Mouse (Mus musculus) thymus, postnatal 25 days (tissue): ENCODE data around the gene Gm28079.
"Not testable (repeated sequence)": the region's sequence is repeated elsewhere in the genome, so short reads cannot be mapped to it uniquely, and the experiment has no call there.

ENCODE experiments used
- DNase-seq: peaks from one replicate; pipeline ENCODE4 v3.0.0; 2022

The Gm28079 gene

GRCm38 (mm10) chrY:70014799-70015198 lies at the start of gene Gm28079:
Gm28079 (minus strand) TSS chrY:70014899.
- not testable (repeated sequence) for DNase-seq
